Mouse (Mus musculus) erythroblast, adult 5-6 weeks (primary cell): ENCODE measurements around the gene Rnf31. TPM values are rescaled to one million over a fixed set of nuclear protein-coding genes. Genes with fewer than 3 reads are reported as not detected.
A peak's percentile ranks its signal among the peaks of the same experiment; 100 is the strongest.

Experiments used
- ATAC-seq: replicated peaks from 2 replicates; pipeline ENCODE4 v1.8.0; 2016; ENCODE audit warnings: moderate number of reproducible peaks, mild to moderate bottlenecking, moderate TSS enrichment, inconsistent platforms; ENCODE audit not compliant: poor library complexity, low FRiP score, severe bottlenecking
- total RNA-seq, 2 experiments: library from RNA; stranded (forward) in 1 of 2; stranded (reverse) in 1 of 2; fragments of 150-400 nt in 1 of 2; fragments of 200-764, 138-1000 nt in 1 of 2; gene quantifications; 2 replicates each; pipeline versions ENCODE4 v1.2.3 to v1.2.4; 2015 to 2017; ENCODE audit warnings: low replicate concordance in 2 of 2

The Rnf31 gene
- total RNA-seq, 2 experiments from 2014 or later, result 8.9 to 9.4 TPM

DNA sequence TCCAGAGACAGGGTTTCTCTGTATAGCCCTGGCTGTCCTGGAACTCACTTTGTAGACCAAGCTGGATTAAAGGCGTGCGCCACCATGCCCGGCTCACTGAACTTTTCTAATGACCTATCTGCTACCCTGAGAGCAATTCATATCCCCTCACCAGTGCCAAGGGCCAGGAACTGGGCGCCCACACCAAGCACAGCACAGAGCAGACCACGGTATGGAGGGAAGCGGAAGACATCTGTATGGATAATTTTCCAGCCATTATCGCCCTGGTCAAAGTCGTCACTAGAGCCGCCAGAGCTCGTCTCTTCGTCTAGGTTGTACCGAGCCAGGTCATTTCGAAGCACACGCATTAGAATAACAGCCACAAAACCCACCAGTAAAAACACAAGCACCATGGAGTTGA, 49.3 kb downstream of the Rnf31 start:
- no peak for ATAC-seq

DNA sequence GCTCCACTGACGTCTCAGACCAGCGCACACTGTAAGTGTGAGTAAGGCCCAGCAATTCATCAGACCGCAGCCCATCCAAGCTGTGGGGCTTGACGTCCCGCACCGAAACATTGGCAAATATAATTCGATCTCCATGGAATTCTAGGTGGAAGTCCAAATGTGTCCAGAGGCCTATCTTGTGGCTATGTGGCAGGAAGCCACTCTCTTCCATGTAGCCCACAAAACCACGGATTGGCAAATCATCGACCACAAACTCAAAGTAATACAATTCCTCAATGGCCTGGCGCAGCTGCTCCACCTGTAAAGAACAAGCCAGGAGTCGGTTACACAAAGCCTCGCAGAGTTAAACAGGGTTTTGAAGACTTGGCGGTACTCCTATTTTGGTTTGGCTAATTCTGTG, 49.8 kb downstream of the Rnf31 start:
- no peak for ATAC-seq

DNA sequence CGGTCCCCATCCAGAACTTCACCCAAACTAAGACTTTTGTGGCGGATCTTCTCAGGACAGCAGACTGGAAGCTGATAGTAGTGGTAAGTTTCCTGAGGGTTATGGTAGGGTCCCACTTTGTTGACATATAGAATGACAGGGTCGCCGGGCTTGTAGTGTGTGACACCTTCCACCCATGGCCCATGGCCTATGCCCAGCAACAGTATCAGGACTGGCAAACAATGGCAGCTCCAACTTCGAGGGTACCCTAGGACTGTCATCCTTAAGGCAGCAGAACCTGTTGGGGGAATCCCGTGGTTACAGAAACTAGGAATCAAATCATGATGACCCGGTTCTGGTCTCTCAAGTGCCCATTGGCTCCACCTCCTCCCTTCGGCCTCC, 51.2 kb downstream of the Rnf31 start:
- ATAC-seq, result peak; percentile 14

DNA sequence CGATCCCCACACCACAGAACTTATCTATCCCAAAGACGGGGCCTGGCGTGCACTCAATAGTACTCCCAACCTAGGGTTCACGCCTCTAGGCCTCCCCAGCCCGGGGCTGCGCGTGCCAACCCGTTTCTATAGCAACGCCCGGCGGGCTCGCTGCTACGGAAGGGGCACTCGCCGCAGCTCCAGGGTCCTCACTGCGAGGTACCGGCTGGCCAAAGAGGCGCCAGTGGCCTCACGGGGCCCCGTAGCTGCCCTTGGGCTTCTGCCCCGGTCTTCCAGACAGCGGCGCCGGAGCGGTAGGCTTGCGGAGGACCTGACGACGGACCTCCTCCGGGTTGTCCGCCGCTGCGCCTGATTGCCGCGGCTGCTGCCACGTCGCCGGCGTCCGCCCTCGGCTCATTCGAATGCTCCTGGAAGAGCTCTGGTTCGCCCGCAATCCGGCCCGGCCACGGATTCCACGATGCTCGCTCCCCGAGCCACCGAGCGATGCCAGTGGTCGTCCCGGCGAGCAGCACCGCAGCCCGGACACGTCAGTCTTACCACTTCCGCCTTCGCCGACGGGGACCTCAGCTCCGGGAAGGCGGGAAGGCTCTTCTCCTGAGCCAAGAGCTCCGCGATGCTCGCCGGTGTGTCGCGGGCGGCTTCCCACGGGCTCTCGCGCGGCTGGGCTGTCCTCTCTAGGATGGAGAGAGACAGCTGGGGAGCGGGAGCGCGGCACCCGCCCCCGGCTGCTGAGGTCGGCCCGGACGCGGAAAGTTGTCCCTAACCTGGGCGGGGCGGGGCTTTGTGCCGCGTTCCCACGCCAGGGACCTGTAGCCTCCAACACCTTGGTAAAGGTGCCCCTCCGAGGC, 51.8 kb downstream of the Rnf31 start, which contains the start of gene Tm9sf1:
Gene Tm9sf1, minus strand, starts transcription at position 747 of the 848 bp plus-strand sequence.
- peak; percentile 85 for ATAC-seq

DNA sequence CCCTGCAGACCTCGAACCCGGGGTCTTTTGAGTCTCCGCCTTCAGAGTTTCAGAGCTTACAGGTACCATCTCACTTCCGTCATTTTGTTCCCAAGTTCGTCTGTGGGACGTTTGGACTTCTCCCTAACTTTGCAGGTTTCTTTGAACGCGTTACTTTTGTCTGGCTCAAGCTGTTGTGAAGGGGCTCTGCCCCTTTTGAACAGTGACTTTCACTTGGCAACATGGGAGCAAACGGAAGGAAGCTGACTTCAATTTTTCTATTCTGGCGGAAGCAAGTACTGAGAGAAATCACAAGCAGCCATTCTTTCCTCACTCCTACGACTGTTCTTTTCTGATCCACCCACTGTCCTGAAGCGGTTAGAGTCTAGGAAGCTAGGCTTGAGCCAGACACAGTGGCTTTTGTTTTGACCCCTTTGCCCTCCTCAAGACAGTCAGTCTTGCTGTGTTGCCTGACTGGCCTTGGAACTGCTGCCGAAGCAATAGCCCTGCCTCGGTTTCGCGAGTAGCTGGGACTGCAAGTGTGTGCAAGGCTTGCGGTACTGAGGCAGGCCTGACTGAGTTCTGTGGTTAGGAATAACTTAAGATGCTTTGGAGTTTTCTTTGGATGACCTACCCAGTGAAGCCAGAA, 52.9 kb downstream of the Rnf31 start:
- ATAC-seq, result no peak

DNA sequence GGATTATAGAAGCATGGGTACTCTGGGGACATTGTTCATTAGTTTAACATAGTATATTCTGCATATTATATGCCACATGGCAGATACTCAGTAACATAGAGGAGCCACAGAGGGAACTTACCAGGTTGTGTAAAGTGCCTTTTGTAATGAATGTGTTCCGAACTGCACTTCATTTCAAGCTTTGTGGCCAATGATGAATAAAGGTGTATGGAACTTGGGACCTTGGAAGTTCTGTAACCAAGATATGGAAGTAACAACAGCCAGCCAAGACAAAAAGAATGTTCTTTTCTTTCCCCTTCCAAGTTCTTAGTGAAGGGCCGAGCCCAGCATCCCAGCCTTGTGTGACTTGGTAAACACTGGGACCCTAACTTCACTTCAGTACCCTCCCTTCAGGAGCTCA, 58.4 kb downstream of the Rnf31 start, which contains the start of gene Tssk4:
Gene Tssk4, plus strand, starts transcription at position 301 of the 400 bp plus-strand sequence.
- ATAC-seq, result no peak

DNA sequence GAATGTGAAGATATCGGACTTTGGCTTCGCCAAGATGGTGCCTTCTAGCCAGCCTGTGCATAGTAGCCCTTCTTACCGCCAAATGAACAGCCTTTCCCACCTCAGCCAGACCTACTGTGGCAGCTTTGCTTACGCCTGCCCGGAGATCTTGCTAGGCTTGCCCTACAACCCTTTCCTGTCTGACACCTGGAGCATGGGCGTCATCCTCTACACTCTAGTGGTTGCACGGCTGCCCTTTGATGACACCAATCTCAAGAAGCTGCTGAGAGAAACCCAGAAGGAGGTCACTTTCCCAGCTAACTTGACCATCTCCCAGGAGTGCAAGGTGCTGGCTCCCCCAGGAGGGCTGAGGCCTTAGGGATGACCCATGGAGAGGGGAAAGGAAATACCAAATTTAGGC, 60.0 kb downstream of the Rnf31 start:
- no peak for ATAC-seq

Other genes with a start within 250 kb of the Rnf31 start
Only the 30 nearest of the 31 such genes appear.
- gene Dhrs4, start 113.0 kb upstream of the Rnf31 start, total RNA-seq (2015; ENCODE audit: low replicate concordance), result 12.7 and 16.9 TPM in 2 replicates
- 9.8 and 19.1 TPM in 2 replicates for gene Dhrs4, start 113.0 kb upstream of the Rnf31 start, total RNA-seq (2017; ENCODE audit: low replicate concordance)
- not detected in 2 replicates for gene Carmil3, start 101.1 kb upstream of the Rnf31 start, total RNA-seq (2015; ENCODE audit: low replicate concordance)
- not detected in 2 replicates for gene Carmil3, start 101.1 kb upstream of the Rnf31 start, total RNA-seq (2017; ENCODE audit: low replicate concordance)
- not detected in 2 replicates for gene Cpne6, start 81.3 kb upstream of the Rnf31 start, total RNA-seq (2015; ENCODE audit: low replicate concordance)
- gene Cpne6, start 81.3 kb upstream of the Rnf31 start, total RNA-seq (2017; ENCODE audit: low replicate concordance), result not detected in 2 replicates
- gene Nrl, start 66.7 kb upstream of the Rnf31 start, total RNA-seq (2015; ENCODE audit: low replicate concordance), result 0.19 and 0.42 TPM in 2 replicates
- gene Nrl, start 66.7 kb upstream of the Rnf31 start, total RNA-seq (2017; ENCODE audit: low replicate concordance), result 0.42 TPM in 1 of 2 replicates, not detected in the other
- 20.4 and 28.6 TPM in 2 replicates for gene Pck2, start 51.4 kb upstream of the Rnf31 start, total RNA-seq (2015; ENCODE audit: low replicate concordance)
- gene Pck2, start 51.4 kb upstream of the Rnf31 start, total RNA-seq (2017; ENCODE audit: low replicate concordance), result 60.3 and 66.5 TPM in 2 replicates
- 18.2 and 21.9 TPM in 2 replicates for gene Dcaf11, start 31.7 kb upstream of the Rnf31 start, total RNA-seq (2015; ENCODE audit: low replicate concordance)
- gene Dcaf11, start 31.7 kb upstream of the Rnf31 start, total RNA-seq (2017; ENCODE audit: low replicate concordance), result 46.2 and 54.9 TPM in 2 replicates
- not detected in 2 replicates for gene A730061H03Rik, start 31.3 kb upstream of the Rnf31 start, total RNA-seq (2015; ENCODE audit: low replicate concordance)
- gene A730061H03Rik, start 31.3 kb upstream of the Rnf31 start, total RNA-seq (2017; ENCODE audit: low replicate concordance), result 4.8 TPM in 1 of 2 replicates, not detected in the other
- not detected in 2 replicates for gene Fitm1, start 16.1 kb upstream of the Rnf31 start, total RNA-seq (2015; ENCODE audit: low replicate concordance)
- gene Fitm1, start 16.1 kb upstream of the Rnf31 start, total RNA-seq (2017; ENCODE audit: low replicate concordance), result not detected in 2 replicates
- gene Psme1, start 13.6 kb upstream of the Rnf31 start, total RNA-seq (2015; ENCODE audit: low replicate concordance), result 271 and 301 TPM in 2 replicates
- 107 and 147 TPM in 2 replicates for gene Psme1, start 13.6 kb upstream of the Rnf31 start, total RNA-seq (2017; ENCODE audit: low replicate concordance)
- 10.9 TPM in 1 of 2 replicates, not detected in the other for gene Emc9, start 6.4 kb upstream of the Rnf31 start, total RNA-seq (2015; ENCODE audit: low replicate concordance)
- 2.6 and 3.6 TPM in 2 replicates for gene Emc9, start 6.4 kb upstream of the Rnf31 start, total RNA-seq (2017; ENCODE audit: low replicate concordance)
- gene Psme2, start 595 bp upstream of the Rnf31 start, total RNA-seq (2015; ENCODE audit: low replicate concordance), result 74.0 and 102 TPM in 2 replicates
- gene Psme2, start 595 bp upstream of the Rnf31 start, total RNA-seq (2017; ENCODE audit: low replicate concordance), result 83.1 and 86.1 TPM in 2 replicates
- 65.1 and 69.8 TPM in 2 replicates for gene Irf9, start 11.9 kb downstream of the Rnf31 start, total RNA-seq (2015; ENCODE audit: low replicate concordance)
- gene Irf9, start 11.9 kb downstream of the Rnf31 start, total RNA-seq (2017; ENCODE audit: low replicate concordance), result 104 and 106 TPM in 2 replicates
- gene Rec8, start 26.3 kb downstream of the Rnf31 start, total RNA-seq (2015; ENCODE audit: low replicate concordance), result 1.7 TPM in 1 of 2 replicates, not detected in the other
- gene Rec8, start 26.3 kb downstream of the Rnf31 start, total RNA-seq (2017; ENCODE audit: low replicate concordance), result 0.84 and 2.2 TPM in 2 replicates
- gene Ipo4, start 44.2 kb downstream of the Rnf31 start, total RNA-seq (2015; ENCODE audit: low replicate concordance), result 3.7 and 29.7 TPM in 2 replicates
- gene Ipo4, start 44.2 kb downstream of the Rnf31 start, total RNA-seq (2017; ENCODE audit: low replicate concordance), result 7.0 and 13.8 TPM in 2 replicates
- gene Gm49378, start 46.2 kb downstream of the Rnf31 start, total RNA-seq (2015; ENCODE audit: low replicate concordance), result 0.96 and 5.4 TPM in 2 replicates
- gene Gm49378, start 46.2 kb downstream of the Rnf31 start, total RNA-seq (2017; ENCODE audit: low replicate concordance), result 5.4 TPM in 1 of 2 replicates, not detected in the other
- 9.6 and 14.2 TPM in 2 replicates for gene Tm9sf1, start 52.1 kb downstream of the Rnf31 start, total RNA-seq (2015; ENCODE audit: low replicate concordance)
- gene Tm9sf1, start 52.1 kb downstream of the Rnf31 start, total RNA-seq (2017; ENCODE audit: low replicate concordance), result 12.0 and 20.5 TPM in 2 replicates
- gene Tssk4, start 58.5 kb downstream of the Rnf31 start, total RNA-seq (2015; ENCODE audit: low replicate concordance), result 0.84 TPM in 1 of 2 replicates, not detected in the other
- gene Tssk4, start 58.5 kb downstream of the Rnf31 start, total RNA-seq (2017; ENCODE audit: low replicate concordance), result 0.28 and 0.68 TPM in 2 replicates
- 4.6 and 10.4 TPM in 2 replicates for gene Mdp1, start 68.8 kb downstream of the Rnf31 start, total RNA-seq (2015; ENCODE audit: low replicate concordance)
- gene Mdp1, start 68.8 kb downstream of the Rnf31 start, total RNA-seq (2017; ENCODE audit: low replicate concordance), result 7.1 and 8.4 TPM in 2 replicates
- 1.5 and 2.7 TPM in 2 replicates for gene Gmpr2, start 80.2 kb downstream of the Rnf31 start, total RNA-seq (2015; ENCODE audit: low replicate concordance)
- gene Gmpr2, start 80.2 kb downstream of the Rnf31 start, total RNA-seq (2017; ENCODE audit: low replicate concordance), result 6.9 and 8.5 TPM in 2 replicates
- gene Nedd8, start 80.4 kb downstream of the Rnf31 start, total RNA-seq (2015; ENCODE audit: low replicate concordance), result 89.5 and 91.3 TPM in 2 replicates
- gene Nedd8, start 80.4 kb downstream of the Rnf31 start, total RNA-seq (2017; ENCODE audit: low replicate concordance), result 66.5 and 67.1 TPM in 2 replicates
- 7.7 and 10.2 TPM in 2 replicates for gene Tinf2, start 90.1 kb downstream of the Rnf31 start, total RNA-seq (2015; ENCODE audit: low replicate concordance)
- gene Tinf2, start 90.1 kb downstream of the Rnf31 start, total RNA-seq (2017; ENCODE audit: low replicate concordance), result 12.9 and 13.1 TPM in 2 replicates
- 0.96 TPM in 1 of 2 replicates, not detected in the other for gene Tgm1, start 122.2 kb downstream of the Rnf31 start, total RNA-seq (2015; ENCODE audit: low replicate concordance)
- 0.14 and 0.85 TPM in 2 replicates for gene Tgm1, start 122.2 kb downstream of the Rnf31 start, total RNA-seq (2017; ENCODE audit: low replicate concordance)
- gene Rabggta, start 130.6 kb downstream of the Rnf31 start, total RNA-seq (2015; ENCODE audit: low replicate concordance), result 2.3 and 5.4 TPM in 2 replicates
- 2.1 and 2.2 TPM in 2 replicates for gene Rabggta, start 130.6 kb downstream of the Rnf31 start, total RNA-seq (2017; ENCODE audit: low replicate concordance)
- gene Dhrs1, start 154.0 kb downstream of the Rnf31 start, total RNA-seq (2015; ENCODE audit: low replicate concordance), result 22.4 and 27.1 TPM in 2 replicates
- 3.9 and 14.9 TPM in 2 replicates for gene Dhrs1, start 154.0 kb downstream of the Rnf31 start, total RNA-seq (2017; ENCODE audit: low replicate concordance)
- gene Nop9, start 154.0 kb downstream of the Rnf31 start, total RNA-seq (2015; ENCODE audit: low replicate concordance), result 6.5 and 11.3 TPM in 2 replicates
- gene Nop9, start 154.0 kb downstream of the Rnf31 start, total RNA-seq (2017; ENCODE audit: low replicate concordance), result 3.7 and 3.9 TPM in 2 replicates
- 2.1 TPM in 1 of 2 replicates, not detected in the other for gene Cideb, start 166.8 kb downstream of the Rnf31 start, total RNA-seq (2015; ENCODE audit: low replicate concordance)
- gene Cideb, start 166.8 kb downstream of the Rnf31 start, total RNA-seq (2017; ENCODE audit: low replicate concordance), result 0.94 TPM in 1 of 2 replicates, not detected in the other
- not detected in 2 replicates for gene Ltb4r2, start 169.7 kb downstream of the Rnf31 start, total RNA-seq (2015; ENCODE audit: low replicate concordance)
- 0.14 TPM in 1 of 2 replicates, not detected in the other for gene Ltb4r2, start 169.7 kb downstream of the Rnf31 start, total RNA-seq (2017; ENCODE audit: low replicate concordance)
- 6.3 and 14.8 TPM in 2 replicates for gene Ltb4r1, start 174.3 kb downstream of the Rnf31 start, total RNA-seq (2015; ENCODE audit: low replicate concordance)
- gene Ltb4r1, start 174.3 kb downstream of the Rnf31 start, total RNA-seq (2017; ENCODE audit: low replicate concordance), result 9.3 and 21.8 TPM in 2 replicates
- not detected in 2 replicates for gene Adcy4, start 192.4 kb downstream of the Rnf31 start, total RNA-seq (2015; ENCODE audit: low replicate concordance)
- not detected in 2 replicates for gene Adcy4, start 192.4 kb downstream of the Rnf31 start, total RNA-seq (2017; ENCODE audit: low replicate concordance)
- 17.1 and 22.6 TPM in 2 replicates for gene Ripk3, start 197.2 kb downstream of the Rnf31 start, total RNA-seq (2015; ENCODE audit: low replicate concordance)
- gene Ripk3, start 197.2 kb downstream of the Rnf31 start, total RNA-seq (2017; ENCODE audit: low replicate concordance), result 6.7 and 7.2 TPM in 2 replicates